Mouse (Mus musculus) G1E-ER4 (cell line): Measurements from ENCODE around the gene Cep97. TPM values are rescaled to one million over a fixed set of nuclear protein-coding genes. Genes with fewer than 3 reads are reported as not detected.

ENCODE experiments used
- GATA1 ChIP-seq: IDR thresholded peaks from one replicate; pipeline ENCODE4 v1.8.0; 2012; ENCODE audit warnings: low read length, inconsistent platforms
- polyA plus RNA-seq: library from polyadenylated mRNA; stranded (reverse); fragments of >175 nt; gene quantifications from 2 replicates; pipeline ENCODE4 v1.2.3, GENCODE M21; 2012

Cep97 gene
- polyA plus RNA-seq, 1 experiment: 8.0 TPM

DNA sequence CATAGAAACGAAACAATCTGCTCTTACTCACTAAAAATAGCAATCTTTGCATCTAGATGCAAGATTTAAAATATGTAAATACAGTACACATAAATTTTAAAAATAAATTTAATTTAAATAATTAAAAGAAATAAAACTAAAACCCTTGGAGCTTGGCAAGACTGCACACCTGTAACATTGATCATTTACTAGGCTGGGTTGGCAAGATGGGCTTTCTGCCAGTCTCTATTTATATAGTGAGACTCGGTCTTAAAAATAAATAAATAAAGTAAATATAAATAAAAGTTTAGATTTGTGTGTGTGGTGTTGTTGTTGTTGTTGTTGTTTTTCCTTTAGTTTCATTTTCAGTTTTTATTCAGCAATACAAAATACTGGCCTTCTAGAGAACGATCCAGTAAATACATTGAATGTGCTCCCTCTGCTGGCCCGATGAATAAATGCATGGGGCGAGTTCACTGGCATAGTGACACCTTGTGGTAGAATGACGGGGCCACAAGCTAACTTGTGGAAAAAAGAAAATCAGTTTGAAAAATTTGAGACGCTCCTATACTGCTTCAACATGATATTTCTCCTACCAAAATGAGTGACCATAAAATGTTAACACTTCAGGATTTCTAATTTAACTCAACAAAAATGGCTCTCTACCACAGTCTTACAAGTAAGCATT, 71.4 kb downstream of the Cep97 start:
- no peak for TF ChIP-seq GATA1

DNA sequence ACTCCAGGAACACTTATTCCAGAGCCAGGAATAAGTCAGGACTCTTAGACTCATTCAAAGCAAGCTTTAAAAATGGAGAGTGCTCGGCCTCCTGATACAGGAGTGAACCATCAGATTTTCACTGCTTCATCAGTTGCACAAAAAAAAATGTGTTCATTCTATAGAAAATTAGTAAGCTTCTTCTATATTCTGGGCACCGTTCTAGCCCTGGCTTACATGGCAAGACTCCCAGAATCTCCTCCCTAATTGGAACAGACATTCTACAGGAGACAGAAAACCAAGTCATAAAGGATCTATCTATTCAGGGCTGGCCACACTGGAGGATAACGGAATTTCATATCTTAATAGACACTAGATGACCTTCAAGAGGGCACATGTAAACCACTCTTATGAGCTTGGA, 73.6 kb downstream of the Cep97 start:
- TF ChIP-seq GATA1: no peak

DNA sequence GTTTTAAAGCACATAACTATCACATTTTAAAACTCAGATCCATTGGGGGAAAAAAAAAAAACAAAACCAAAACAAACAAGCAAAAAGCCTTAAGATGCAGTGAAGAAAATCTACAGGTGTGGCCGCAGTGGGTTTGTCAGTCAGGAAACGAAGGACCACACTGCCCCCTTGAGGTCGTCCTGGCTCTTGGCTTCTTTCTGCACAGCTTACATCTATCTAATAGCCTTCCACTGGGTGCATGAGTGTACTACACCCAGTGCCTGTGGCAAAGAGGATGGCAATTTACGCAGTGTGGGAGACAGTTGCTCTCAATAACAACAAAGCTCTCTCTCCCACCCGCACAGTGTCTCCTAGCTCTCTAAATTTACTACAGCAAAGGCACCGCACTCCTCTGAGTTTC, 76.2 kb downstream of the Cep97 start:
- TF ChIP-seq GATA1: no peak

DNA sequence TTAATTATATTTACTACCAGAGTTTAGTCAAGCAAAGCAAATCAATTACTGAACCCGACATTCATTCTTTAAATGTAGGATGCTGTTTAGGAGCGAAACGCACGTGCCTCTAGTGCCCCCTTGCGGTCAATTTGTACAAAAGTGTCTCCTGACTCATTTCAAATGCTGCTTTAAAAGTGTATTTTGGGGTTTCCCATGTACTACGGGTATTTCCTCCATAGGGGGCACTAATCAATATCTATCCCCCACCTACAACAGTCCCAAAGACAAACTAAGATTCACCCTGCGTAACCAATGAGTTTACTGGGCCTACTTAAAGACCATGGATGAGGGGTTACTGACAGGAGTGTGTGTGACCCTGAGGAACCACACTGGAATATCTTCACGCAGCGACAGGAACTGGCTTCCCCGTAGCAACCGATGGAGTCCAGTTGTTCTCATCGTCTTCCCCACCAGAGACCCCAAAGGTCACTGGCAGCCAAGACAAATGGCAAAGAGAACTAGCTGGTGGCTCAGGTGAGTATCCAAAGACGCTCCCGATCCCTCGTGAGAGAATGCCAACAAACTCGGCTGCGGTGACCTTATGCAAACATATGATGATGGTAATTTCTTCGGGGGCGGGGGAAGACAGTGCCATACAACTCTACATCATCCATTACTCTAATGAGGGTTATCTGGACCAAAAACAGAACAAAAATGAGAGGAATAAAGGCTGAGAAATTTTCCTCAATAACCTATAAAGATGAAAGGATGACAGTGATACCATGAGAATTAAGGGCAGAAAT, 81.5 kb downstream of the Cep97 start:
- no peak for TF ChIP-seq GATA1

DNA sequence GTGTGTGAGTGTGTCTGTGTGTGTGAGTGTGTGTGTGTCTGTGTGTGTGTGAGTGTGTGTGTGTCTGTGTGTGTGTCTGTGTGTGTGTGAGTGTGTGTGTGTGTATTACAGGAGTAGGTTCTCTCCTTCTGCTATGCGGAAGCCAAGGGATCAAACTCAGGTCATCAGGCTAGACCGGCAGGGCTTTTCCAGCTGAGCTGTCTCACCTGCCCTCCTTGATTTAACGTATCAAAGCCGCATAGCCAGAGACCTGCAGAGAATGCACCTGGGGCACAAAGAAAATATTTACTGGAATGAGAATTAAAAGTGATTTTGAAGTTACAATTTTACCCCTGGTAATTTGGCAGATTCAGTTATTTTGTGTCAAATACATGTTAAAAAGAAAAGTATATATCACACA, 82.1 kb downstream of the Cep97 start:
- TF ChIP-seq GATA1: no peak

DNA sequence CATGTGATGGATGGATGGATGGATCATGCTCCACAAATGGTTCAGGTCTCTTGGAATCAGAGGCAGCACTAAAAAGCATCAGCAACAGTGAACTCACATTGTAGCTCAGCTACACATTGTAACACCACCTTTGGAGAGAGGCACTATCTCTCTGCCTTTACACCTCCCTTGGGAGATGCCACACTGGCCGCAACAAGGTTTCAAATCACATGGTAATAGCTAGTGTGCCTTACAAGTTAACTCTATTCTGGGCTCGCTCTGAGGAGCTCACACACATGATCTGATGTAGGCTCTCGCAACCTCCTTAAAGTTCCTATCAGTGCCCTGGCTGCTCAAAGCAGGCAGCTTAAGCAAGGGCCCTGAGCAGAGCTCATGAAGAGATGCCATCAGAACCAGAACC, 84.2 kb downstream of the Cep97 start:
- no peak for TF ChIP-seq GATA1

Other genes with a start within 250 kb of the Cep97 start
- gene Nfkbiz, start 96.0 kb downstream of the Cep97 start, polyA plus RNA-seq: 0.32 and 0.41 TPM in 2 replicates
- 0.30 and 0.36 TPM in 2 replicates for gene Nxpe3, start 39.6 kb downstream of the Cep97 start, polyA plus RNA-seq
- gene Rpl24, start 31.4 kb upstream of the Cep97 start, polyA plus RNA-seq: 47.2 and 97.6 TPM in 2 replicates
- gene Zbtb11, start 39.0 kb upstream of the Cep97 start, polyA plus RNA-seq: 3.8 and 5.3 TPM in 2 replicates
- 47.3 and 79.0 TPM in 2 replicates for gene Pcnp, start 94.9 kb upstream of the Cep97 start, polyA plus RNA-seq
- 10.1 and 14.2 TPM in 2 replicates for gene Trmt10c, start 103.0 kb upstream of the Cep97 start, polyA plus RNA-seq
- gene Senp7, start 113.5 kb upstream of the Cep97 start, polyA plus RNA-seq: 21.8 and 31.5 TPM in 2 replicates